Mouse (Mus musculus) limb, embryonic 11.5 days (tissue): Measurements from ENCODE around the gene Gnl2. TPM values are rescaled to one million over a fixed set of nuclear protein-coding genes. Genes with fewer than 3 reads are reported as not detected.

Experiments
- polyA plus RNA-seq: library from polyadenylated mRNA; unstranded; fragments of >200 nt; fragmentation: Nextera tagmentation; extraction: Ambion mirVana; gene quantifications from 2 replicates; pipeline ENCODE4 v1.2.1, GENCODE M21; 2014

Gene Gnl2
- polyA plus RNA-seq, 1 experiment from 2014 or later, result 85.8 TPM

Other genes with a start within 250 kb of the Gnl2 start
- 14.1 TPM in 2 replicates for gene Mtf1, start 214.5 kb upstream of the Gnl2 start, polyA plus RNA-seq
- 46.8 and 47.3 TPM in 2 replicates for gene Yrdc, start 165.9 kb upstream of the Gnl2 start, polyA plus RNA-seq
- gene 1110065P20Rik, start 165.4 kb upstream of the Gnl2 start, polyA plus RNA-seq, result 46.6 and 47.5 TPM in 2 replicates
- 0.43 and 0.81 TPM in 2 replicates for gene Maneal, start 154.4 kb upstream of the Gnl2 start, polyA plus RNA-seq
- gene Epha10, start 135.7 kb upstream of the Gnl2 start, polyA plus RNA-seq, result 0.10 and 0.17 TPM in 2 replicates
- gene 9930104L06Rik, start 79.5 kb upstream of the Gnl2 start, polyA plus RNA-seq, result 4.9 and 5.1 TPM in 2 replicates
- gene Cdca8, start 77.3 kb upstream of the Gnl2 start, polyA plus RNA-seq, result 210 and 223 TPM in 2 replicates
- gene Rspo1, start 30.2 kb upstream of the Gnl2 start, polyA plus RNA-seq, result 3.1 and 5.1 TPM in 2 replicates
- 0.09 TPM in 2 replicates for gene Dnali1, start 49.1 kb downstream of the Gnl2 start, polyA plus RNA-seq
- gene Snip1, start 50.1 kb downstream of the Gnl2 start, polyA plus RNA-seq, result 40.4 and 41.6 TPM in 2 replicates
- gene Meaf6, start 68.5 kb downstream of the Gnl2 start, polyA plus RNA-seq, result 90.1 and 97.4 TPM in 2 replicates
- gene Zc3h12a, start 111.3 kb downstream of the Gnl2 start, polyA plus RNA-seq, result 0.63 and 0.82 TPM in 2 replicates